Mouse (Mus musculus): ENCODE results near the gene Tnpo3.

- TF ChIP-seq POLR2A (IDR thresholded peaks at IDR 0.05; ENCODE audit: borderline replicate concordance, extremely low read depth, insufficient read depth, insufficient read length, poor library complexity, severe bottlenecking): no peak
- TF ChIP-seq CTCF (IDR thresholded peaks at IDR 0.05; ENCODE audit: borderline replicate concordance, extremely low read depth, insufficient read depth, insufficient read length): no peak
These were observed 40.5 kb upstream of the Tnpo3 start for GRCm38 (mm10) chr6:29650170-29650549.

All from brain, embryonic 14.5 days (tissue).